Mouse (Mus musculus): ENCODE measurements around the gene Klra6. TPM values are rescaled to one million over a fixed set of nuclear protein-coding genes. Genes with fewer than 3 reads are reported as not detected.
"Not testable (repeated sequence)": the region's sequence is repeated elsewhere in the genome, so short reads cannot be mapped to it uniquely, and the experiment has no call there.

The Klra6 gene
- not detected in 2 replicates for polyA plus RNA-seq (2015; fragmentation: Nextera tagmentation; extraction: Ambion mirVana)

- WGBS (ENCODE audit: insufficient replicate concordance), result 63% methylated on average over 4 of the region's 4 CpGs
Observed at GRCm38 (mm10) chr6:130026854-130027253, at the start of gene Klra6. Gene Klra6, minus strand, starts transcription at chr6:130026954.

GRCm38 (mm10) chr6:130067171-130067570, 40.4 kb upstream of the Klra6 start, which contains the start of gene Klra4:
Gene Klra4, minus strand, starts transcription at chr6:130067271.
- not testable (repeated sequence) for H3K4me1 ChIP-seq (ENCODE audit: insufficient read depth); DNase-seq; H3K27me3 ChIP-seq (ENCODE audit: insufficient read depth, low read length); H3K4me2 ChIP-seq (ENCODE audit: low read depth, low read length); H3K4me3 ChIP-seq (ENCODE audit: low read depth, low read length); H3K9ac ChIP-seq (replicated peaks); H3K9me3 ChIP-seq (ENCODE audit: low read length); H3K27ac ChIP-seq (ENCODE audit: low read depth); H3K36me3 ChIP-seq (replicated peaks; ENCODE audit: insufficient read depth, low read length); ATAC-seq
- 55% methylated on average over 1 of the region's 1 CpGs for WGBS (ENCODE audit: insufficient replicate concordance)

More at GRCm38 (mm10) chr6:130026854-130027253, at the start of gene Klra6:
- H3K9ac ChIP-seq (replicated peaks), result no peak within 1 kb of the TSS
- H3K4me3 ChIP-seq (ENCODE audit: low read depth, low read length), result no peak within 1 kb of the TSS
- H3K9me3 ChIP-seq (ENCODE audit: low read length), result no peaks in the 10 kb centered on the region
- no peaks in the 10 kb centered on the region for H3K27me3 ChIP-seq (ENCODE audit: insufficient read depth, low read length)
- DNase-seq (no peak), ATAC-seq (no peak)
- H3K4me2 ChIP-seq (ENCODE audit: low read depth, low read length), result no peak within 1 kb of the TSS
- H3K36me3 ChIP-seq (replicated peaks; ENCODE audit: insufficient read depth, low read length), result no peaks in the 10 kb centered on the region
- TF ChIP-seq EP300 (IDR thresholded peaks at IDR 0.05; ENCODE audit: low read depth) (no peak), CTCF (IDR thresholded peaks at IDR 0.05; ENCODE audit: low read depth) (no peak)
- H3K27ac ChIP-seq (ENCODE audit: low read depth), result no peak within 1 kb of the TSS
- H3K4me1 ChIP-seq (ENCODE audit: insufficient read depth), result no peaks in the 10 kb centered on the region

DNA sequence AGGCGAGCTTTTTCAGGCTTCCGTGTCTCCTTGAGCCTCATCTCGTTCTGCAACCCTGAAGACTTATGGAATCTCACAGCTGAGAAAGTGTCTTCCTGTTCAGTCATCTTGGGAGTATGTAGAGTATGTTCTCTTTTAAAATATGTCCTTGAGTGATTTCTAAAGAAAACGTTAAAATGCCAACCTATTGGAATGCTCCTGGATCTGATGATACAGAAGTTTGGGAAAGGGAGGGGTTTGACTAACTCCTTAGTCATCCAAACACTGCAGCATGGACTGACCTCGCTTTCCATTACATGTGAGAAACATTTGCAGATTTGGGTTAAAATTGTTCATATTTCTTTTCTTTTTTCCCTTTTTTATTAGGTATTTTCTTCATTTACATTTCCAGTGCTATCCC, 38.4 kb upstream of the Klra6 start:
- Histone ChIP-seq H3K4me3 (ENCODE audit: low read depth, low read length) (no peak overlapping the region), H3K36me3 (replicated peaks; ENCODE audit: insufficient read depth, low read length) (no peaks in the 10 kb centered on the region), H3K4me2 (ENCODE audit: low read depth, low read length) (no peak overlapping the region), H3K27me3 (ENCODE audit: insufficient read depth, low read length) (no peaks in the 10 kb centered on the region), H3K27ac (ENCODE audit: low read depth) (no peak overlapping the region), H3K9ac (replicated peaks) (no peak overlapping the region), H3K4me1 (ENCODE audit: insufficient read depth) (no peaks in the 10 kb centered on the region), H3K9me3 (ENCODE audit: low read length) (no peaks in the 10 kb centered on the region)
- no peak for TF ChIP-seq CTCF (IDR thresholded peaks at IDR 0.05; ENCODE audit: low read depth)
- TF ChIP-seq EP300 (IDR thresholded peaks at IDR 0.05; ENCODE audit: low read depth), result no peak
- 69% methylated on average over 5 of the region's 5 CpGs for WGBS (ENCODE audit: insufficient replicate concordance)
- DNase-seq (no peak), ATAC-seq (no peak)

DNA sequence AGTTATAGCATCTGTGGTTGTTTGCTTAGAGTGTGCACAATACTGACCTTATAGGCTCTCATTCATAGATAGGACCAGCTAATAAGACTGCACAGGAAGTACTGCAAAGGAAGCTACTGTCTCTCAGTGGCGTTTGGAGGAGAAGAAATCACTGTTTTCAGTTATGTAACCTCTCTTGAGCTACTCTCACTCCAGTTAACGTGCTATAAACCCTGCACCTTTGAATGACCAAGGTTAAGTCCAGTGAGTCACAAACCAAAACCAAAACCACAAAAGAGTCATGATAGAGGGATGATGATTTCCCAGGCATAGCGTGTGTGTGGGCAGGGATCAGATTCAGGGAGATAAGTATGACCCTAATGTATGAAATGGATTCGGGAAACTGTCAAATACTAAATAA, 8.4 kb upstream of the Klra6 start:
- not testable (repeated sequence) for H3K4me3 ChIP-seq (ENCODE audit: low read depth, low read length); H3K9ac ChIP-seq (replicated peaks); H3K36me3 ChIP-seq (replicated peaks; ENCODE audit: insufficient read depth, low read length); H3K9me3 ChIP-seq (ENCODE audit: low read length); DNase-seq; H3K4me2 ChIP-seq (ENCODE audit: low read depth, low read length); H3K4me1 ChIP-seq (ENCODE audit: insufficient read depth); H3K27ac ChIP-seq (ENCODE audit: low read depth); ATAC-seq; H3K27me3 ChIP-seq (ENCODE audit: insufficient read depth, low read length)
- 40% methylated on average over 4 of the region's 4 CpGs for WGBS (ENCODE audit: insufficient replicate concordance)

DNA sequence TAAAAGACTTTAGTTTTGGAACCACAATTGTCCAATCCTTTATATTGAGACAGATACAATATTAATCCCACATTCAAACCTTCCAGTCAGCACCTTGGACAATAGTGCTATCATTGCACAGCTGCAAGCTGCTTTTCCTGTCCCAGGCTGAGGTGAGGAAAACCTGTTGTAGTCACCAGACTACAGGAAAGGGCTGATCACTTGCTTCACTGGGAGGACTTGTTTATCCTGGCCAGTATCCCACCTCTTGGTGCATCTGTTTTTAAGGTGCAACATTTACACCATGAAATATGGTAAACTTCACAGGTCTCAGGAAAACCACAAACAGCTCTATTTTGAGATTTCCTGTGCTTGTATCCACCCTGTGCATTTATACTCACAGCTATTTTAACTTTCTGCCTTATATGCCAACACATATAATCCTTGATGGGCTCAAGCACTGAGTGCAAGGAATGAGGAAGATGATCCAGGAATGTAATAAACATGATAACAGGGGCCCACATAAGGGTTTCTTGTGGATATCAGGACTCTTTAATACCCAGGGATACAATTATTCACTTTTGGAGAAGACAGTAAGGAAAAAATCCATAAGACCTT, 4.8 kb upstream of the Klra6 start:
- not testable (repeated sequence) for H3K36me3 ChIP-seq (replicated peaks; ENCODE audit: insufficient read depth, low read length); H3K4me3 ChIP-seq (ENCODE audit: low read depth, low read length); ATAC-seq; H3K27ac ChIP-seq (ENCODE audit: low read depth); H3K4me1 ChIP-seq (ENCODE audit: insufficient read depth); H3K9me3 ChIP-seq (ENCODE audit: low read length); DNase-seq; H3K4me2 ChIP-seq (ENCODE audit: low read depth, low read length); H3K27me3 ChIP-seq (ENCODE audit: insufficient read depth, low read length); H3K9ac ChIP-seq (replicated peaks)

Other genes with a start within 250 kb of the Klra6 start
- not detected in 2 replicates for gene Gm156, start 242.7 kb downstream of the Klra6 start, polyA plus RNA-seq (2015; fragmentation: Nextera tagmentation; extraction: Ambion mirVana)
- gene Gm17631, start 164.3 kb downstream of the Klra6 start, polyA plus RNA-seq (2015; fragmentation: Nextera tagmentation; extraction: Ambion mirVana), result not detected in 2 replicates
- gene Klra17, start 150.3 kb downstream of the Klra6 start, polyA plus RNA-seq (2015; fragmentation: Nextera tagmentation; extraction: Ambion mirVana), result 0.39 and 0.41 TPM in 2 replicates
- 1.3 and 2.1 TPM in 2 replicates for gene Klra5, start 109.3 kb downstream of the Klra6 start, polyA plus RNA-seq (2015; fragmentation: Nextera tagmentation; extraction: Ambion mirVana)
- not detected in 2 replicates for gene Klra4, start 40.3 kb upstream of the Klra6 start, polyA plus RNA-seq (2015; fragmentation: Nextera tagmentation; extraction: Ambion mirVana)
- not detected in 2 replicates for gene Klra8, start 102.9 kb upstream of the Klra6 start, polyA plus RNA-seq (2015; fragmentation: Nextera tagmentation; extraction: Ambion mirVana)
- gene Klra9, start 166.2 kb upstream of the Klra6 start, polyA plus RNA-seq (2015; fragmentation: Nextera tagmentation; extraction: Ambion mirVana), result not detected in 2 replicates
- not detected in 2 replicates for gene Klra7, start 206.4 kb upstream of the Klra6 start, polyA plus RNA-seq (2015; fragmentation: Nextera tagmentation; extraction: Ambion mirVana)

All from liver, postnatal 0 days (tissue).